Mouse (Mus musculus): ENCODE measurements around the gene Ptafr.

- no peak for TF ChIP-seq MAX (IDR thresholded peaks at IDR 0.05; ENCODE audit: low read depth)
- no peak for TF ChIP-seq CEBPB (IDR thresholded peaks at IDR 0.05; ENCODE audit: insufficient read depth, poor library complexity, severe bottlenecking)
- no peak for TF ChIP-seq POLR2A (IDR thresholded peaks at IDR 0.05; ENCODE audit: insufficient read length, low read depth)
- TF ChIP-seq USF1 (IDR thresholded peaks at IDR 0.05; ENCODE audit: low read depth), result no peak
Observed at GRCm38 (mm10) chr4:132583781-132584180, 19.9 kb downstream of the Ptafr start.
